Mouse (Mus musculus) MEL (cell line): ENCODE measurements around the gene Gabre.

ENCODE experiments used
- CTCF ChIP-seq, 3 experiments: IDR thresholded peaks in 2 of 3; conservative IDR thresholded peaks in 1 of 3; 2 replicates each; pipeline ENCODE4 v1.5.1; 2011 to 2012; ENCODE audit warnings: low read length in 3 of 3, low read depth in 2 of 3, mild to moderate bottlenecking in 2 of 3, improper control_type of control experiment in 1 of 3, inconsistent platforms in 1 of 3, mixed read lengths in 1 of 3, moderate library complexity in 1 of 3; ENCODE audit not compliant: control insufficient read depth in 1 of 3, insufficient read depth in 1 of 3, poor library complexity in 1 of 3, severe bottlenecking in 1 of 3
- EP300 ChIP-seq, 2 experiments: IDR thresholded peaks; 2 replicates each; pipeline ENCODE4 v1.6.1; 2011; ENCODE audit warnings: improper control_type of control experiment in 2 of 2, low read length in 2 of 2, low read depth in 1 of 2, mild to moderate bottlenecking in 1 of 2
- ETS1 ChIP-seq: IDR thresholded peaks from 2 replicates; pipeline ENCODE4 v1.6.1; 2012; ENCODE audit warnings: low read depth, mild to moderate bottlenecking, inconsistent platforms, low read length, improper control_type of control experiment, moderate library complexity
- MAX ChIP-seq: IDR thresholded peaks from 2 replicates; pipeline ENCODE4 v1.6.1; 2011; ENCODE audit warnings: low read length, improper control_type of control experiment
- MAZ ChIP-seq: IDR thresholded peaks from 2 replicates; pipeline ENCODE4 v1.6.1; 2012; ENCODE audit warnings: low read depth, mild to moderate bottlenecking, inconsistent platforms, low read length, improper control_type of control experiment
- MEF2A ChIP-seq: IDR thresholded peaks from 2 replicates; pipeline ENCODE4 v1.6.1; 2014; ENCODE audit warnings: low read depth, mild to moderate bottlenecking, inconsistent platforms, low read length, improper control_type of control experiment; ENCODE audit not compliant: poor library complexity, insufficient replicate concordance, severe bottlenecking; ENCODE audit errors: extremely low read depth
- POLR2A ChIP-seq, 2 experiments: IDR thresholded peaks; 2 replicates each; pipeline ENCODE4 v1.6.1; 2011 to 2012; ENCODE audit warnings: low read length in 2 of 2, mild to moderate bottlenecking in 2 of 2, control low read depth in 1 of 2, improper control_type of control experiment in 1 of 2, low read depth in 1 of 2, moderate library complexity in 1 of 2; ENCODE audit not compliant: control insufficient read depth in 1 of 2, insufficient read depth in 1 of 2, poor library complexity in 1 of 2
- SIN3A ChIP-seq: IDR thresholded peaks from 2 replicates; pipeline ENCODE4 v1.6.1; 2012; ENCODE audit warnings: low read length, improper control_type of control experiment, inconsistent platforms
- SMC3 ChIP-seq: IDR thresholded peaks from 2 replicates; pipeline ENCODE4 v1.6.1; 2011; ENCODE audit warnings: low read depth, low read length, improper control_type of control experiment
- TAL1 ChIP-seq: IDR thresholded peaks from 2 replicates; pipeline ENCODE4 v1.6.1; 2012; ENCODE audit warnings: mild to moderate bottlenecking, inconsistent platforms, low read length, moderate library complexity, mixed read lengths
- USF2 ChIP-seq, 2 experiments: IDR thresholded peaks; 2 replicates each; pipeline ENCODE4 v1.6.1; 2011 to 2012; ENCODE audit warnings: improper control_type of control experiment in 2 of 2, low read length in 2 of 2, borderline replicate concordance in 1 of 2, inconsistent platforms in 1 of 2, low read depth in 1 of 2, mild to moderate bottlenecking in 1 of 2; ENCODE audit not compliant: insufficient read depth in 1 of 2
- ZC3H11A ChIP-seq: IDR thresholded peaks from 2 replicates; pipeline ENCODE4 v1.6.1; 2012; ENCODE audit warnings: low read depth, mild to moderate bottlenecking, inconsistent platforms, low read length, improper control_type of control experiment
- ZKSCAN1 ChIP-seq: IDR thresholded peaks from 2 replicates; pipeline ENCODE4 v1.6.1; 2012; ENCODE audit warnings: low read depth, mild to moderate bottlenecking, inconsistent platforms, low read length, improper control_type of control experiment, moderate library complexity

DNA sequence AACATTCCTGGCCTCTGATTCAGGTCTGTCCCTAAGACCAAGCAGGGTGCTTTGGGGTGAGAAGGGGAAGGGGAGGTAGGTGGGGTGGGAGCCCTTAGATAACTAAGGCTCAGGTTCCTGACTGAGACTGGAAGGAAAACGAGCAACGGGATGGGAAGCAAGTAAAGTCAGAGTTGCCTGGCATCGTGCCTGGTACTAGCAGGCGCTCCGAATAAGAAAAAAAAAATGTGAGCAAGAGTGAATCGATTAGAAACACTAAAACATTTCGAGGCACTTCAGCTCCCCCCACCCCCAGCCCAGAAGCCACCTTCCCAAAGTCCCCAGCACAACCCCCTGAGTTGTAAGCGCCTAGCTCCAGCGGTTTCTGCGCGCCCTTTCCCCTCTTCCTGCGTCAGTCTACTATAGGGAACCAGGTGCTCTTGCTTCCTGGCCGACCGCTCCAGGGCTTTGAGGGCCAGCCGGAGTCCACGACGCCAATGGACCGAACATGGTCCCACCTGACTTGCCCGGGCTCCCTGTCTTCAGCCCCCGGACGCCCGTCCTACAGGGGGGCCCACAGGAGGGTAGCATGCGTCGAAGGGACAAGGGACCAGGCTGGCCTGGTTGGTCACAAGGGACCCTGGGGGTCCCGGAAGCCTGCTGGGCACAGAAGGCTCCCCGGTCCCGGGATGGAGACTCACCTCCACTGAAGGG lies 491 bp downstream of the Gabre start:
- TF ChIP-seq EP300 (IDR thresholded peaks at IDR 0.05; ENCODE audit: low read depth in 1 of 2, low read length in 2 of 2) (no peak), MEF2A (no peak), CTCF (IDR thresholded peaks at IDR 0.05 in 2 of 3, conservative IDR thresholded peaks at IDR 0.05 in 1 of 3; ENCODE audit: control insufficient read depth in 1 of 3, insufficient read depth in 1 of 3, low read depth in 2 of 3, low read length in 3 of 3, poor library complexity in 1 of 3, severe bottlenecking in 1 of 3) (no peak), ETS1 (no peak), MAX (no peak), SIN3A (no peak), SMC3 (no peak), POLR2A (IDR thresholded peaks at IDR 0.05; ENCODE audit: control insufficient read depth in 1 of 2, insufficient read depth in 1 of 2, low read depth in 1 of 2, low read length in 2 of 2, poor library complexity in 1 of 2) (no peak), MAZ (no peak), ZC3H11A (no peak), USF2 (IDR thresholded peaks at IDR 0.05; ENCODE audit: borderline replicate concordance in 1 of 2, insufficient read depth in 1 of 2, low read depth in 1 of 2, low read length in 2 of 2) (no peak), ZKSCAN1 (no peak), TAL1 (no peak)
